Mouse (Mus musculus) heart, embryonic 13.5 days (tissue): Measurements from ENCODE around the gene Dpysl5. TPM values are rescaled to one million over a fixed set of nuclear protein-coding genes. Genes with fewer than 3 reads are reported as not detected.

Source experiments
- ATAC-seq: fragments of 200-750 bp; cut with Nextera tagmentation; 2 replicates; pipeline ENCODE4 v1.8.0; 2017; ENCODE audit warnings: moderate TSS enrichment; ENCODE audit not compliant: insufficient number of reproducible peaks, low FRiP score, low TSS enrichment; ENCODE audit errors: extremely low read depth
- H3K27ac ChIP-seq: fragments of 300-500 bp; sonication (generic); replicated peaks from 2 replicates; pipeline ENCODE4 v1.5.1; 2015; ENCODE audit warnings: moderate library complexity, mild to moderate bottlenecking, inconsistent platforms
- H3K27me3 ChIP-seq: fragments of 300-500 bp; sonication (generic); replicated peaks from 2 replicates; pipeline ENCODE4 v1.6.1; 2015; ENCODE audit warnings: mild to moderate bottlenecking, inconsistent platforms
- H3K36me3 ChIP-seq: fragments of 300-500 bp; sonication (generic); 2 replicates; pipeline ENCODE4 v1.6.1; 2015; ENCODE audit warnings: mild to moderate bottlenecking, inconsistent platforms
- H3K4me1 ChIP-seq: fragments of 300-500 bp; sonication (generic); 2 replicates; pipeline ENCODE4 v1.6.1; 2015; ENCODE audit warnings: inconsistent platforms
- H3K4me2 ChIP-seq: fragments of 300-500 bp; sonication (generic); 2 replicates; pipeline ENCODE4 v1.6.1; 2015; ENCODE audit warnings: inconsistent platforms, mild to moderate bottlenecking, moderate library complexity
- H3K4me3 ChIP-seq: fragments of 300-500 bp; sonication (generic); 2 replicates; pipeline ENCODE4 v1.5.1; 2015; ENCODE audit warnings: moderate library complexity, mild to moderate bottlenecking, inconsistent platforms
- H3K9ac ChIP-seq: fragments of 300-500 bp; sonication (generic); 2 replicates; pipeline ENCODE4 v1.6.1; 2015; ENCODE audit warnings: inconsistent platforms, mild to moderate bottlenecking, moderate library complexity
- H3K9me3 ChIP-seq: fragments of 300-500 bp; sonication (generic); 2 replicates; pipeline ENCODE4 v1.6.1; 2016; ENCODE audit warnings: inconsistent platforms
- WGBS: fragments of 180-500 bp; shearing (Covaris S2); methylation state at CpG from one replicate; pipeline ENCODE4 v1.1.7; 2015; ENCODE audit warnings: mixed read lengths; 5-methylcytosine and 5-hydroxymethylcytosine counted together
- polyA plus RNA-seq: library from polyadenylated mRNA; unstranded; fragments of >200 nt; fragmentation: Nextera tagmentation; extraction: Ambion mirVana; gene quantifications from 2 replicates; pipeline ENCODE4 v1.2.1, GENCODE M21; 2015

Gene Dpysl5
- polyA plus RNA-seq, result 2.4 and 3.8 TPM in 2 replicates

GRCm38 (mm10) chr5:30711147-30712001, at the start of gene Dpysl5:
Gene Dpysl5 (plus strand): TSS chr5:30711564.
- peak within 1 kb of the TSS; percentile 82 for H3K4me2 ChIP-seq
- WGBS, result under 1% methylated on average over 69 of the region's 71 CpGs
- peak within 1 kb of the TSS; percentile 57 for H3K4me3 ChIP-seq
- H3K4me1 ChIP-seq, result peaks cover 33% of the 10 kb centered on the region
- H3K27me3 ChIP-seq, result peaks cover 89% of the 10 kb centered on the region
- peak; percentile 72; the same call in 1 of the 2 replicates for ATAC-seq
- no peaks in the 10 kb centered on the region for H3K9me3 ChIP-seq
- no peak within 1 kb of the TSS for H3K27ac ChIP-seq
- peak within 1 kb of the TSS; percentile 77 for H3K9ac ChIP-seq
- H3K36me3 ChIP-seq, result no peaks in the 10 kb centered on the region

GRCm38 (mm10) chr5:30665360-30665759, 46.0 kb upstream of the Dpysl5 start:
- H3K27ac ChIP-seq, result no peak overlapping the region
- 83% methylated on average over 9 of the region's 9 CpGs for WGBS

GRCm38 (mm10) chr5:30665968-30666367, 45.4 kb upstream of the Dpysl5 start:
- Histone ChIP-seq H3K36me3 (peaks cover 25% of the 10 kb centered on the region), H3K27ac (peak overlapping the region; percentile 96), H3K27me3 (no peaks in the 10 kb centered on the region), H3K4me1 (peaks cover 35% of the 10 kb centered on the region), H3K4me3 (peak overlapping the region; percentile 87), H3K4me2 (peak overlapping the region; percentile 74), H3K9me3 (no peaks in the 10 kb centered on the region), H3K9ac (peak overlapping the region; percentile 83)
- no peak for ATAC-seq
- 49% methylated on average over 6 of the region's 6 CpGs for WGBS

More at GRCm38 (mm10) chr5:30665360-30665759, 46.0 kb upstream of the Dpysl5 start:
- Histone ChIP-seq H3K4me1 (peaks cover 35% of the 10 kb centered on the region), H3K4me3 (no peak overlapping the region), H3K36me3 (peaks cover 19% of the 10 kb centered on the region), H3K27me3 (no peaks in the 10 kb centered on the region), H3K9ac (no peak overlapping the region), H3K9me3 (no peaks in the 10 kb centered on the region; the same call in 1 of the 2 replicates), H3K4me2 (no peak overlapping the region)
- ATAC-seq, result no peak

GRCm38 (mm10) chr5:30666391-30667195, 44.8 kb upstream of the Dpysl5 start, which contains the start of gene Cenpa:
Gene Cenpa (plus strand): TSS chr5:30666777.
- H3K9ac ChIP-seq, result peak within 1 kb of the TSS; percentile 92
- peak; percentile 92 for ATAC-seq
- WGBS, result under 1% methylated on average over 40 of the region's 40 CpGs

DNA sequence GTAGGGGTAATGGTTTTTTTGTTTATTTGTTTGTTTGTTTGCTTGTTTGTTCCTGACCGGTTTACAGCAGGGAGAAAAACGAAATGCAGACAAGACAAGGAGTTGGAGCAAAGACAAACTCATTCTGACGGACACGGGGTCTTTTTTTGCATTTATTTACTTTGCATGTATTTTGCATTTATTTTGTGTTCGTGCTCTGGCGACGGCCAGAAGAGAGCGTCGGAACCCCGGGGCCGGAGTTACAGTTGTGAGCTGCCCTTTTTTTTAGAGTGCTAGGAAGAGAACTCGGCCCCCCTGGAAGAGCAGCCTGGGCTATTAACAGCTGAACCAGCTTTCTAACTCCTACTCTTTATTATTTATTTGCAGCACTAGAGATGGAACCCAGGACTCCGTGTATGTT, 44.1 kb upstream of the Dpysl5 start:
- H3K4me3 ChIP-seq, result peak overlapping the region; percentile 87
- peak overlapping the region; percentile 92 for H3K9ac ChIP-seq
- under 1% methylated on average over 13 of the region's 13 CpGs for WGBS
- H3K36me3 ChIP-seq, result peaks cover 37% of the 10 kb centered on the region
- H3K4me1 ChIP-seq, result peaks cover 35% of the 10 kb centered on the region
- H3K9me3 ChIP-seq, result no peaks in the 10 kb centered on the region
- no peak for ATAC-seq
- peak overlapping the region; percentile 74 for H3K4me2 ChIP-seq
- peak overlapping the region; percentile 96 for H3K27ac ChIP-seq
- no peaks in the 10 kb centered on the region for H3K27me3 ChIP-seq

More at GRCm38 (mm10) chr5:30666391-30667195, 44.8 kb upstream of the Dpysl5 start, which contains the start of gene Cenpa:
- Histone ChIP-seq H3K9me3 (no peaks in the 10 kb centered on the region), H3K4me3 (peak within 1 kb of the TSS; percentile 87), H3K27me3 (no peaks in the 10 kb centered on the region), H3K4me2 (peak within 1 kb of the TSS; percentile 74), H3K36me3 (peaks cover 31% of the 10 kb centered on the region), H3K27ac (peak within 1 kb of the TSS; percentile 96), H3K4me1 (peaks cover 35% of the 10 kb centered on the region)

- ATAC-seq, result no peak
- H3K27ac ChIP-seq, result no peak overlapping the region
These were observed 43.7 kb upstream of the Dpysl5 start for GRCm38 (mm10) chr5:30667686-30668085.

GRCm38 (mm10) chr5:30668637-30669495, 42.5 kb upstream of the Dpysl5 start:
- WGBS, result 92% methylated on average over 9 of the region's 9 CpGs
- Histone ChIP-seq H3K4me3 (peak overlapping the region; percentile 87), H3K27ac (no peak overlapping the region), H3K4me1 (peaks cover 35% of the 10 kb centered on the region), H3K27me3 (no peaks in the 10 kb centered on the region), H3K9ac (peak overlapping the region; percentile 51; the same call in 1 of the 2 replicates), H3K9me3 (no peaks in the 10 kb centered on the region), H3K36me3 (peaks cover 54% of the 10 kb centered on the region), H3K4me2 (peak overlapping the region; percentile 74)
- ATAC-seq, result no peak

More at GRCm38 (mm10) chr5:30667686-30668085, 43.7 kb upstream of the Dpysl5 start:
- H3K9me3 ChIP-seq, result no peaks in the 10 kb centered on the region
- H3K27me3 ChIP-seq, result no peaks in the 10 kb centered on the region
- H3K4me3 ChIP-seq, result peak overlapping the region; percentile 87
- WGBS, result 7% methylated on average over 3 of the region's 3 CpGs
- peaks cover 42% of the 10 kb centered on the region for H3K36me3 ChIP-seq
- peak overlapping the region; percentile 92 for H3K9ac ChIP-seq
- peaks cover 35% of the 10 kb centered on the region for H3K4me1 ChIP-seq
- peak overlapping the region; percentile 74 for H3K4me2 ChIP-seq

GRCm38 (mm10) chr5:30669496-30669830, 41.9 kb upstream of the Dpysl5 start:
- peak overlapping the region; percentile 74; the same call in 1 of the 2 replicates for H3K4me2 ChIP-seq
- 54% methylated on average over 3 of the region's 3 CpGs for WGBS
- H3K27ac ChIP-seq, result no peak overlapping the region
- H3K4me1 ChIP-seq, result peaks cover 35% of the 10 kb centered on the region
- H3K9ac ChIP-seq, result peak overlapping the region; percentile 51; the same call in 1 of the 2 replicates
- H3K9me3 ChIP-seq, result no peaks in the 10 kb centered on the region
- peaks cover 60% of the 10 kb centered on the region for H3K36me3 ChIP-seq
- no peaks in the 10 kb centered on the region for H3K27me3 ChIP-seq
- ATAC-seq, result no peak
- no peak overlapping the region for H3K4me3 ChIP-seq

GRCm38 (mm10) chr5:30670091-30670490, 41.3 kb upstream of the Dpysl5 start:
- H3K36me3 ChIP-seq, result peaks cover 64% of the 10 kb centered on the region
- H3K4me2 ChIP-seq, result no peak overlapping the region
- peaks cover 35% of the 10 kb centered on the region for H3K4me1 ChIP-seq
- H3K27me3 ChIP-seq, result no peaks in the 10 kb centered on the region
- WGBS, result 79% methylated on average over 7 of the region's 7 CpGs
- ATAC-seq, result no peak
- no peak overlapping the region for H3K4me3 ChIP-seq
- no peak overlapping the region for H3K9ac ChIP-seq
- H3K9me3 ChIP-seq, result no peaks in the 10 kb centered on the region
- no peak overlapping the region for H3K27ac ChIP-seq

- Histone ChIP-seq H3K4me3 (no peak overlapping the region), H3K9ac (no peak overlapping the region), H3K4me1 (peaks cover 12% of the 10 kb centered on the region), H3K9me3 (no peaks in the 10 kb centered on the region), H3K36me3 (peaks cover 86% of the 10 kb centered on the region), H3K27me3 (no peaks in the 10 kb centered on the region), H3K4me2 (no peak overlapping the region), H3K27ac (no peak overlapping the region)
- 79% methylated on average over 7 of the region's 7 CpGs for WGBS
- no peak for ATAC-seq
These were observed 37.4 kb upstream of the Dpysl5 start for GRCm38 (mm10) chr5:30674001-30674400.
